Mouse (Mus musculus): ENCODE results near the gene Sult2b1. TPM values are rescaled to one million over a fixed set of nuclear protein-coding genes. Genes with fewer than 3 reads are reported as not detected.

The Sult2b1 gene
- total and polyA plus RNA-seq, 2 experiments: not detected

DNA sequence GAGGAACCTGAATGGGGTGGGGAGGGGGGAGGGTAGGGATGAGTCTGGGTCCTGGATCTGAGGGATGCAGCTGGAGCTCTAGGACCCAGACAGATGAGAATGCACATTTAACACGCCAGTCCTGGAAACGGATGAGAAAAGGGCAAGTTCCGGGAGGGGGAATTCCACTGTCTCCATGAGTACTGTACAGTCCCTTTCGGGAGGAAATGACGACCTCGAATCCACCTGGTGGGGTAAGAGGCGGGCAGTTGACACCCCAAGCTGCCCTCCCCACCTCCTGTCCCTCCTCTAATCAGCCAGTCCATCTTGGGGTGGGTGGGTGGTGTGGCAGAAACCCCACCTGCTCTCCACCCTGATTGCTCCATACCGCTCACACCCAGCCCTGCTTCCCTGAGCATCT is 18.5 kb downstream of the Sult2b1 start:
- no peak overlapping the region for H3K9ac ChIP-seq (ENCODE audit: low read depth, low read length)
- H3K36me3 ChIP-seq (ENCODE audit: control insufficient read depth, insufficient read depth, low read length): no peaks in the 10 kb centered on the region
- no peaks in the 10 kb centered on the region for H3K79me2 ChIP-seq (ENCODE audit: control insufficient read depth, insufficient read depth, low read length)
- no peak for DNase-seq (ENCODE audit: extremely low read depth, low read depth, low spot score)
- no peak overlapping the region for H3K4me3 ChIP-seq (ENCODE audit: insufficient read depth, low read depth, low read length)
- no peaks in the 10 kb centered on the region for H3K27me3 ChIP-seq (ENCODE audit: control insufficient read depth, insufficient read depth, low read length)
- no peak overlapping the region for H3K27ac ChIP-seq (replicated peaks; ENCODE audit: insufficient read depth, low read depth, low read length)
- no peak for TF ChIP-seq CTCF (IDR thresholded peaks at IDR 0.05; ENCODE audit: low read depth, low read length)
- no peak for TF ChIP-seq POLR2A (IDR thresholded peaks at IDR 0.05; ENCODE audit: extremely low read depth, insufficient read depth, low read length)
- no peaks in the 10 kb centered on the region for H3K4me1 ChIP-seq (ENCODE audit: control insufficient read depth, insufficient read depth, low read length)
- 55% methylated on average over 8 of the region's 8 CpGs for WGBS

DNA sequence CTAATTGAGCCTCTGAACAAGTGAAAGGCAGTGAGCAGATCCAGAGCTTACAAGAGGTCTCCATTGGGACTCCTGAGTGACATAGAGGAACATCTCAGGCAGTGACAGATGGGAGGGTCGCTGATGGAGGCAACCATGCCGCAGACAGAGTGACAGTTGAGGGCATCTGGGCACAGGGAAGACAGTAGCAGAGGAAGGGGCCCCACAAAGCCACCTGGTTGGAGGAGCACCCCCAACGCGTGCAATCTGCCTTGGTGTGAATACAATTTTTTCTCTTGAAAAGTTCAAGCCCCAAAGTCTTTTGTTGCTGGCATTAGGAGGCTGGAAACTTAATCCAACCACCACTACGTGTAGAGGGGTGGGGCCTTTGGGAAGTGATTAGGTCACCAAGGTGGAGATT is 24.3 kb downstream of the Sult2b1 start:
- H3K79me2 ChIP-seq (ENCODE audit: control insufficient read depth, insufficient read depth, low read length): no peaks in the 10 kb centered on the region
- WGBS: 64% methylated on average over 5 of the region's 5 CpGs
- no peak for DNase-seq (ENCODE audit: extremely low read depth, low read depth, low spot score)
- no peaks in the 10 kb centered on the region for H3K36me3 ChIP-seq (ENCODE audit: control insufficient read depth, insufficient read depth, low read length)
- no peaks in the 10 kb centered on the region for H3K4me1 ChIP-seq (ENCODE audit: control insufficient read depth, insufficient read depth, low read length)
- no peak for TF ChIP-seq CTCF (IDR thresholded peaks at IDR 0.05; ENCODE audit: low read depth, low read length)
- no peak for TF ChIP-seq POLR2A (IDR thresholded peaks at IDR 0.05; ENCODE audit: extremely low read depth, insufficient read depth, low read length)
- H3K27ac ChIP-seq (replicated peaks; ENCODE audit: insufficient read depth, low read depth, low read length): no peak overlapping the region
- H3K9ac ChIP-seq (ENCODE audit: low read depth, low read length): no peak overlapping the region
- H3K27me3 ChIP-seq (ENCODE audit: control insufficient read depth, insufficient read depth, low read length): no peaks in the 10 kb centered on the region
- no peak overlapping the region for H3K4me3 ChIP-seq (ENCODE audit: insufficient read depth, low read depth, low read length)

DNA sequence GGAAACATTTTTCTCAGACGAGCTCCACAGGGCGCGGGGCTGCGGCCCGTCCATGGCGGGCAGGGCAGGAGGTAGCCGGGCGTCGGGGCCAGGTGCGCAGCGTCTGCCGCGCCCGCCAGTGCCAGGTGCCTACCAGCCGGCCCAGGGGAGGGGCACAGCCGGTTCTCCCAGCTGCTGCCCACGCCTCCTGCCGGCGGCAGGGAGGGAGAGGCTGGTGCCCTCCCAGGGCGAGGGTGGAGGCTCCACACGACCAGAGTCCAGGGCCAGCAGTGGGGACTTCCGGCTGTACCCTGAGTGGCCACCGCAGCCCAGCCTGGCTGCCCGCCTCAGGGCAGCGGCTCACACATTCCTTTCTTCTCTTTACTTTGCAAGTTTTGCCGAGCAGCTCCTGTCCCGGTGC is 25.1 kb downstream of the Sult2b1 start:
- no peak overlapping the region for H3K9ac ChIP-seq (ENCODE audit: low read depth, low read length)
- no peaks in the 10 kb centered on the region for H3K4me1 ChIP-seq (ENCODE audit: control insufficient read depth, insufficient read depth, low read length)
- DNase-seq (ENCODE audit: extremely low read depth, low read depth, low spot score): peak; percentile 21
- H3K36me3 ChIP-seq (ENCODE audit: control insufficient read depth, insufficient read depth, low read length): no peaks in the 10 kb centered on the region
- WGBS: 6% methylated on average over 27 of the region's 27 CpGs
- no peaks in the 10 kb centered on the region for H3K27me3 ChIP-seq (ENCODE audit: control insufficient read depth, insufficient read depth, low read length)
- H3K4me3 ChIP-seq (ENCODE audit: insufficient read depth, low read depth, low read length): no peak overlapping the region
- no peak overlapping the region for H3K27ac ChIP-seq (replicated peaks; ENCODE audit: insufficient read depth, low read depth, low read length)
- TF ChIP-seq CTCF (IDR thresholded peaks at IDR 0.05; ENCODE audit: low read depth, low read length): peak; percentile 19; the same call in 1 of the 2 replicates
- no peak for TF ChIP-seq POLR2A (IDR thresholded peaks at IDR 0.05; ENCODE audit: extremely low read depth, insufficient read depth, low read length)
- H3K79me2 ChIP-seq (ENCODE audit: control insufficient read depth, insufficient read depth, low read length): no peaks in the 10 kb centered on the region

DNA sequence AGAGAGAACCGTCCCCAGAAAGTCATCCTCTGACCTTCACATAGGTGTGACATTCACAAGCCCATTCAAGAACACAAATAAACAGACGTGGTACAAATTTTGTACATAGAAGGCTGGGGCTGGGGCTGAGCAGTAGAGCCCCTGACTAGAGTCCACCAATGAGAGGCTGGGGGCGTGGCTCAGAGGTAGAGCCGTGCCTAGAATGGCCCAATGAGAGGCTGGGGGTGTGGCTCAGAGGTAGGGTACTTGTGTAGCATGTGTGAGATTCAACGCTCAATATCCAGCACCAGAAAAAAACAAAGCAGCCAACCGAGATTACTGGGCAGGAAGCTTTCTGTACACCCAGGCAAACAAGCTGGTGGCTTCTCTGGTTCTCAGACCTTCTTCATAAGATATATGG is 28.8 kb downstream of the Sult2b1 start:
- no peak overlapping the region for H3K9ac ChIP-seq (ENCODE audit: low read depth, low read length)
- no peak overlapping the region for H3K27ac ChIP-seq (replicated peaks; ENCODE audit: insufficient read depth, low read depth, low read length)
- WGBS: 71% methylated on average over 6 of the region's 6 CpGs
- TF ChIP-seq POLR2A (IDR thresholded peaks at IDR 0.05; ENCODE audit: extremely low read depth, insufficient read depth, low read length) (no peak), CTCF (IDR thresholded peaks at IDR 0.05; ENCODE audit: low read depth, low read length) (no peak)
- no peaks in the 10 kb centered on the region for H3K79me2 ChIP-seq (ENCODE audit: control insufficient read depth, insufficient read depth, low read length)
- no peak for DNase-seq (ENCODE audit: extremely low read depth, low read depth, low spot score)
- no peaks in the 10 kb centered on the region for H3K36me3 ChIP-seq (ENCODE audit: control insufficient read depth, insufficient read depth, low read length)
- no peak overlapping the region for H3K4me3 ChIP-seq (ENCODE audit: insufficient read depth, low read depth, low read length)
- H3K27me3 ChIP-seq (ENCODE audit: control insufficient read depth, insufficient read depth, low read length): no peaks in the 10 kb centered on the region
- no peaks in the 10 kb centered on the region for H3K4me1 ChIP-seq (ENCODE audit: control insufficient read depth, insufficient read depth, low read length)

DNA sequence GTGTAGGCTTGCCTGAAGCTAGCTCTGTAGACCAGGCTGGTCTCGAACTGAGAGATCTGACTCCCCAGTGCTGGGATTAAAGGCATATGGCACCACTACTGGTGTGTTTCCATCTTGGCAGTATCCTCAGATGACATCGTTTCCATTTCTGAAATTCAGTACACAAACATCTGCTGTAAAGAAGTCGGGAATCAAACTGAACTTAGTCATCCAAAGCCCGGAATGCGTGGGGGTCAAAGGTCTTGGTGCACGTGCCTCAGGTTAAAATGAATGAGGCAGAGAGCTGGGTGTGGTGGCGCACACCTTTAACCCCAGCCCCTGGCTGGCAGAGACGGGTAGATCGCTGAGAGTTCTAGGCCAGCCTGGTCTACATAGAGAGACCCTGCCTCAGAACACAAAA is 34.3 kb downstream of the Sult2b1 start:
- Histone ChIP-seq H3K4me1 (ENCODE audit: control insufficient read depth, insufficient read depth, low read length) (no peaks in the 10 kb centered on the region), H3K4me3 (ENCODE audit: insufficient read depth, low read depth, low read length) (no peak overlapping the region), H3K9ac (ENCODE audit: low read depth, low read length) (no peak overlapping the region), H3K36me3 (ENCODE audit: control insufficient read depth, insufficient read depth, low read length) (no peaks in the 10 kb centered on the region), H3K27me3 (ENCODE audit: control insufficient read depth, insufficient read depth, low read length) (no peaks in the 10 kb centered on the region; the same call in none of the 2 replicates), H3K27ac (replicated peaks; ENCODE audit: insufficient read depth, low read depth, low read length) (no peak overlapping the region), H3K79me2 (ENCODE audit: control insufficient read depth, insufficient read depth, low read length) (no peaks in the 10 kb centered on the region)
- WGBS: 46% methylated on average over 9 of the region's 9 CpGs
- TF ChIP-seq CTCF (IDR thresholded peaks at IDR 0.05; ENCODE audit: low read depth, low read length) (no peak), POLR2A (IDR thresholded peaks at IDR 0.05; ENCODE audit: extremely low read depth, insufficient read depth, low read length) (no peak)
- peak; percentile 12 for DNase-seq (ENCODE audit: extremely low read depth, low read depth, low spot score)

DNA sequence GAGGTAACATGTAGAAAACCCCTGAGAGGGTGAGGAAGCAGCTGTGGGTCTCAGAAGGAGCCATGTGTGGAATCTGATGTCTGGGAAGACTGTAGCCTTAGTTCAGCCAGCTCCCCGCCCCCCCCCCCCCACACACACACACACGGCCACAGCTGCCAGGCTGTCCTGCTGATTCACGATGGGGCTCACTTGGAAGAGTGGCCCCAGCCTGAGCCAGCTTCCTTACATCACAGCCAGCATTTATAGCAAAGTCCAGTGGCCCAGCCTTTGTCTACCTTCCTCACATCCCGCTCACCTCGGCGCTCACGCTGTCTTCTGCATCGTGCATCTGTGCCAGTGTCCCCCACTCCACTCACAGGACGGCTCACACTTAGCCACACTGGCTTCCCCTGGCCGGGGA is 35.1 kb downstream of the Sult2b1 start:
- no peaks in the 10 kb centered on the region for H3K4me1 ChIP-seq (ENCODE audit: control insufficient read depth, insufficient read depth, low read length)
- no peak overlapping the region for H3K27ac ChIP-seq (replicated peaks; ENCODE audit: insufficient read depth, low read depth, low read length)
- DNase-seq (ENCODE audit: extremely low read depth, low read depth, low spot score): no peak
- no peak for TF ChIP-seq CTCF (IDR thresholded peaks at IDR 0.05; ENCODE audit: low read depth, low read length)
- no peak for TF ChIP-seq POLR2A (IDR thresholded peaks at IDR 0.05; ENCODE audit: extremely low read depth, insufficient read depth, low read length)
- H3K27me3 ChIP-seq (ENCODE audit: control insufficient read depth, insufficient read depth, low read length): no peaks in the 10 kb centered on the region; the same call in none of the 2 replicates
- H3K4me3 ChIP-seq (ENCODE audit: insufficient read depth, low read depth, low read length): no peak overlapping the region
- H3K9ac ChIP-seq (ENCODE audit: low read depth, low read length): no peak overlapping the region
- H3K79me2 ChIP-seq (ENCODE audit: control insufficient read depth, insufficient read depth, low read length): no peaks in the 10 kb centered on the region
- no peaks in the 10 kb centered on the region for H3K36me3 ChIP-seq (ENCODE audit: control insufficient read depth, insufficient read depth, low read length)
- 46% methylated on average over 10 of the region's 10 CpGs for WGBS

All from liver, adult 2 months (tissue).